Mouse (Mus musculus): ENCODE results near the gene Larp1b. TPM values are rescaled to one million over a fixed set of nuclear protein-coding genes. Genes with fewer than 3 reads are reported as not detected.
"Not testable (repeated sequence)": the region's sequence is repeated elsewhere in the genome, so short reads cannot be mapped to it uniquely, and the experiment has no call there.

Larp1b gene
- total RNA-seq (2022) = 10 to 100 TPM; 59.3 to 71.1 (median 65.5) TPM

GRCm38 (mm10) chr3:40949170-40949902, at the start of gene Larp1b:
TSS of gene Larp1b (plus strand) at chr3:40949828.
- DNase-seq (ENCODE audit: low spot score) = peak; percentile 99

- not testable (repeated sequence) for DNase-seq (ENCODE audit: low spot score)
These were observed 47.2 kb upstream of the Larp1b start, which contains the start of gene 1700034I23Rik for GRCm38 (mm10) chr3:40902443-40902842. TSS of gene 1700034I23Rik (minus strand) at chr3:40902543.

GRCm38 (mm10) chr3:40938189-40938588, 11.4 kb upstream of the Larp1b start:
- no peak for DNase-seq (ENCODE audit: low spot score)

GRCm38 (mm10) chr3:40938592-40938991, 11.0 kb upstream of the Larp1b start:
- no peak for DNase-seq (ENCODE audit: low spot score)

GRCm38 (mm10) chr3:40939019-40939418, 10.6 kb upstream of the Larp1b start:
- no peak for DNase-seq (ENCODE audit: low spot score)

GRCm38 (mm10) chr3:40949903-40950600, 424 bp downstream of the Larp1b start:
- peak; percentile 19 for DNase-seq (ENCODE audit: low spot score)

GRCm38 (mm10) chr3:40950601-40951201, 1.1 kb downstream of the Larp1b start:
- DNase-seq (ENCODE audit: low spot score) = peak; percentile 65

- DNase-seq (ENCODE audit: low spot score) = peak; percentile 22
These were observed 1.7 kb downstream of the Larp1b start for GRCm38 (mm10) chr3:40951365-40951764.

- DNase-seq (ENCODE audit: low spot score) = no peak
These were observed 3.0 kb downstream of the Larp1b start for GRCm38 (mm10) chr3:40952606-40953005.

GRCm38 (mm10) chr3:40954792-40955191, 5.2 kb downstream of the Larp1b start:
- no peak for DNase-seq (ENCODE audit: low spot score)

- no peak for DNase-seq (ENCODE audit: low spot score)
These were observed 9.2 kb downstream of the Larp1b start for GRCm38 (mm10) chr3:40958831-40959230.

GRCm38 (mm10) chr3:40980758-40981157, 31.1 kb downstream of the Larp1b start:
- DNase-seq (ENCODE audit: low spot score) = no peak

GRCm38 (mm10) chr3:40987539-40987938, 37.9 kb downstream of the Larp1b start:
- DNase-seq (ENCODE audit: low spot score) = no peak

GRCm38 (mm10) chr3:40988722-40989121, 39.1 kb downstream of the Larp1b start:
- DNase-seq (ENCODE audit: low spot score) = no peak

GRCm38 (mm10) chr3:40991541-40991940, 41.9 kb downstream of the Larp1b start:
- DNase-seq (ENCODE audit: low spot score) = no peak

- no peak for DNase-seq (ENCODE audit: low spot score)
These were observed 45.5 kb downstream of the Larp1b start for GRCm38 (mm10) chr3:40995161-40995560.

- DNase-seq (ENCODE audit: low spot score) = no peak
These were observed 59.7 kb downstream of the Larp1b start for GRCm38 (mm10) chr3:41009315-41009714.

- DNase-seq (ENCODE audit: low spot score) = no peak
These were observed 60.4 kb downstream of the Larp1b start for GRCm38 (mm10) chr3:41009990-41010389.

GRCm38 (mm10) chr3:41010701-41011100, 61.1 kb downstream of the Larp1b start:
- no peak for DNase-seq (ENCODE audit: low spot score)

- DNase-seq (ENCODE audit: low spot score) = no peak
These were observed 62.8 kb downstream of the Larp1b start for GRCm38 (mm10) chr3:41012451-41012850.

GRCm38 (mm10) chr3:41014946-41015345, 65.3 kb downstream of the Larp1b start:
- no peak for DNase-seq (ENCODE audit: low spot score)

- no peak for DNase-seq (ENCODE audit: low spot score)
These were observed 68.5 kb downstream of the Larp1b start for GRCm38 (mm10) chr3:41018022-41018608.
